ENCODE assay signal across 19 mouse cellular contexts in genomic region chr15:11476248-11476647, GRCm38 (mm10).
"Had no signal": no experiment of that assay in that cellular context is flagged by ENCODE, and none has a peak within 500 bp of the region (broad histone marks: within the 10 kb centered on the region; RNA-seq: fewer than 3 reads in every experiment).

No protein-coding gene starts in this region.

- H3K27me3 ChIP-seq: midbrain, embryonic 12.5 days; neural tube, embryonic 13.5 days; neural tube, embryonic 15.5 days had no signal

- H3K9ac ChIP-seq: lung, embryonic 14.5 days; midbrain, embryonic 12.5 days; neural tube, embryonic 13.5 days; neural tube, embryonic 15.5 days had no signal

- H3K4me3 ChIP-seq: midbrain, embryonic 10.5 days; midbrain, embryonic 12.5 days; myocyte; neural tube, embryonic 13.5 days; neural tube, embryonic 15.5 days had no signal

- DNase-seq: lung, adult 18-20 months; lung, embryonic 14.5 days; lung, postnatal 10 days; lung, postnatal 4 days; midbrain, embryonic 14.5 days; retina, postnatal 1 day; right cerebral cortex, adult 18-20 months; right cerebral cortex, postnatal 25 days; right cerebral cortex, postnatal 4 days; spleen, adult 18-20 months; thymus, adult 18-20 months; thymus, postnatal 14 days; thymus, postnatal 36 days had no signal

- H3K9me3 ChIP-seq: midbrain, embryonic 10.5 days; midbrain, embryonic 12.5 days; neural tube, embryonic 13.5 days; neural tube, embryonic 15.5 days had no signal

- H3K27ac ChIP-seq: midbrain, embryonic 10.5 days; midbrain, embryonic 12.5 days; neural tube, embryonic 13.5 days; neural tube, embryonic 15.5 days had no signal

- H3K36me3 ChIP-seq: midbrain, embryonic 10.5 days; midbrain, embryonic 12.5 days; neural tube, embryonic 13.5 days; neural tube, embryonic 15.5 days had no signal

- ATAC-seq: midbrain, embryonic 16.5 days had no signal

- H3K4me2 ChIP-seq: lung, embryonic 14.5 days; midbrain, embryonic 12.5 days; neural tube, embryonic 13.5 days; neural tube, embryonic 15.5 days had no signal

- H3K4me1 ChIP-seq: midbrain, embryonic 10.5 days; midbrain, embryonic 12.5 days; neural tube, embryonic 13.5 days; neural tube, embryonic 15.5 days had no signal
